Mouse (Mus musculus) gastrocnemius, adult 2 months (tissue): Measurements from ENCODE around the gene Pum1. TPM values are rescaled to one million over a fixed set of nuclear protein-coding genes. Genes with fewer than 3 reads are reported as not detected.
"Not testable (repeated sequence)": the region's sequence is repeated elsewhere in the genome, so short reads cannot be mapped to it uniquely, and the experiment has no call there.

Experiments
- DNase-seq: peaks from one replicate; pipeline ENCODE4 v3.0.0; 2022
- H3K27ac ChIP-seq: fragments of 200-600 bp; 2 replicates; pipeline ENCODE4 v1.8.1; 2022; ENCODE audit warnings: mild to moderate bottlenecking
- H3K4me3 ChIP-seq: fragments of 200-600 bp; 2 replicates; pipeline ENCODE4 v1.8.1; 2022; ENCODE audit warnings: mild to moderate bottlenecking, moderate library complexity
- CTCF ChIP-seq: fragments of 200-600 bp; IDR thresholded peaks from 2 replicates; pipeline ENCODE4 v1.8.1; 2022; ENCODE audit warnings: antibody characterized with exemption, mild to moderate bottlenecking, moderate library complexity
- intact Hi-C: fragments of 180-260 bp; cut with DNase I; formaldehyde crosslinking; loops from one replicate; pipeline ENCODE4 v1.15.1; 2025
- total RNA-seq, 2 experiments: library from RNA; stranded (reverse); gene quantifications; 2 replicates each; pipeline ENCODE4 v1.2.3; 2021

The Pum1 gene
- total RNA-seq, 2 experiments from 2014 or later: 42.4 to 42.6 TPM

DNA sequence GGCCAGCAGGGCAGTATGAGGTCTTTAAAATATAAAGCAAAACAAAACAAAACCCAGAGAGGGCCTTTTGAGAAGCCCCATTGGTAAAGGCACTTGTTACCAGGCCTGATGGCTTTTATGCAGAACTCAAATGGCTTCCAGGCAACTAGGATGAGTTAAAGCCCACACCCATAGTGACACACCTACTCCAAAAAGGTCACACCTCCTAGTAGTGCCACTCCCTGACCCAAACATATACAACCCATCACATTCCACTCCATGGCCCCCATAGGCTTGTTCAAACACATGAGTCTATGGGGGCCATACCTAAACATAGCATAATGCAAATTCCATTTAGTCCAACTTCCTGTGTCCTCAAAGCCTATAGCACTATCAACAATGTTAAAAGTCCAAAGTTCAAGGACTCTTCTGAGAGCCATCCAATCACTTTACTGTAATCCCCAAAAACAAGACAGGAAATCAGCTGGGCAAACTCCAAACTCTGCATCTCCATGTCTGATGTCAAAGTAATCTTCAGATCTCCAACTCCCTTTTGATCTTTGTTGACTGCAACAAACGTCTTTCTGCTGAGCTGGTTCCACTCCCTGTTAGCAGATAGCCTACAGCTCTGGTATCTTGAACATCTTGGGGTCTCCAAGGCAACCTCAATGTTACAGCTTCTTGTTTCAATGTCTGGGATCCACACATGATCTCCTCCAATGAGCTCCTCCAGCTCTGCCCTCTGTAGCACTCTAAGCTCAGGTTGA, 5.1 kb upstream of the Pum1 start:
- DNase-seq: no peak
- Histone ChIP-seq H3K27ac (no peak overlapping the region), H3K4me3 (no peak overlapping the region)
- intact Hi-C loops: no loop called here
- TF ChIP-seq CTCF: no peak

DNA sequence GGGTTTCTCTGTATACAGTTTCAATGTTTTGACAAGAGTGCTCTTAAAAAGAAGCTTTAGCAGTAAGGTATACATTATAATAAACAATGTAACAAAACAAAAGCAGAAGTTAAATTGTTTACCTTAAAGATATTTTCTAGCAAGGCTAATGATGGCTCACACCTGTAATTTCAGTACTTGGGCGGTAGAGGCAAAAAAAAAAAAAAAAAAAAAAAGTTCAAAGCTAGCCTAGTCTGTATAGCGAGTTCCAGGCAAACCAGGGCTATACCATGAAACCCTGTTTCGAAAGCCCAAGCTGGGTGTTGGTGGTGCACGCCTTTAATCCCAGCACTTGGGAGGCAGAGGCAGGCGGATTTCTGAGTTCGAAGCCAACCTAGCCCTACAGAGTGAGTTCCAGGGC, 3.7 kb upstream of the Pum1 start:
- Histone ChIP-seq H3K4me3 (no peak overlapping the region), H3K27ac (no peak overlapping the region)
- TF ChIP-seq CTCF: no peak
- DNase-seq: no peak
- intact Hi-C loops: no loop called here

- no peak for TF ChIP-seq CTCF
- intact Hi-C loops: no loop called here
Measured at GRCm38 (mm10) chr4:130660106-130660505, 3.0 kb upstream of the Pum1 start.

DNA sequence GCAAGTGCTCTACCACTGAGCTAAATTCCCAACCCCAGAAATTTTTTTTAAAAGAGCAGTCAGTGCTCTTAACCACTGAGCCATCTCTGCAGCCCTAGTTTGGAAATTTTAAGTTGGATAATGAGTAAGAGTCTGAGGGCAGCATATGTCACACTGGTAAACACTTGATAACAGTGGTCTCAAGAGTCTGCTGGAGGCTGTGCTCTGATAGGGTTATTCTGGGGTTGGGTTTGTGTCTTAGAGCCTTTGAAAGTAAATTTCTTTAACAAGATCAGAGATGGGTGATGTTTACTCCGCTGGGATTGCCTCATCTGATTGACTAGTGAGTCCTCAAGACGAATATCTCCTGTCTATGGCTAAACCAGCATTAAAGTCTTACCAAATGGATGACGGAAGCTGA, 2.0 kb upstream of the Pum1 start:
- Histone ChIP-seq H3K27ac (no peak overlapping the region), H3K4me3 (no peak overlapping the region)
- DNase-seq: no peak
- TF ChIP-seq CTCF: no peak
- intact Hi-C loops: no loop called here

More at GRCm38 (mm10) chr4:130660106-130660505, 3.0 kb upstream of the Pum1 start:
- DNase-seq: no peak
- Histone ChIP-seq H3K4me3 (no peak overlapping the region), H3K27ac (no peak overlapping the region)

DNA sequence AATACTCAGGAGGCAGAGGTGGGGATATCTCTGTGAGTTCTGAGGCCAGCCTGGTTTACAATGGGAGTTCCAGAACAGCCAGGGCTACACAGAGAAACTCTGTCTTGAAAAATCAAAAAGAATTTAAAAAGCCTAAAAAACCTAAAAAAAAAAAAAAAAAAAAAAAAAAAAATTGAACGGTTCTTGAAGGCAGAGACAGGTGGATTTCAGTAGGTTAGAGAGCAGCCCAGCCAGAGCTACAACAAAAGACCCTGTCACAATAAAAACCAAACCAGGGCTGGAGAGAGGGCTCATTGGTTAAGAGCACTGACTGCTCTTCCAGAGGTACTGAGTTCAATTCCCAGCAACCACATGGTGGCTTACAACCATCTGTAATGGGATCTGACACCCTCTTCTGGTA, 816 bp upstream of the Pum1 start:
- H3K4me3 ChIP-seq, DNase-seq, intact Hi-C loops, H3K27ac ChIP-seq: not testable (repeated sequence)

GRCm38 (mm10) chr4:130663810-130664401, 785 bp downstream of the Pum1 start:
- Histone ChIP-seq H3K4me3 (peak overlapping the region; percentile 90), H3K27ac (peak overlapping the region; percentile 93)
- no peak for TF ChIP-seq CTCF
- intact Hi-C loops: no loop called here
- peak; percentile 57 for DNase-seq

DNA sequence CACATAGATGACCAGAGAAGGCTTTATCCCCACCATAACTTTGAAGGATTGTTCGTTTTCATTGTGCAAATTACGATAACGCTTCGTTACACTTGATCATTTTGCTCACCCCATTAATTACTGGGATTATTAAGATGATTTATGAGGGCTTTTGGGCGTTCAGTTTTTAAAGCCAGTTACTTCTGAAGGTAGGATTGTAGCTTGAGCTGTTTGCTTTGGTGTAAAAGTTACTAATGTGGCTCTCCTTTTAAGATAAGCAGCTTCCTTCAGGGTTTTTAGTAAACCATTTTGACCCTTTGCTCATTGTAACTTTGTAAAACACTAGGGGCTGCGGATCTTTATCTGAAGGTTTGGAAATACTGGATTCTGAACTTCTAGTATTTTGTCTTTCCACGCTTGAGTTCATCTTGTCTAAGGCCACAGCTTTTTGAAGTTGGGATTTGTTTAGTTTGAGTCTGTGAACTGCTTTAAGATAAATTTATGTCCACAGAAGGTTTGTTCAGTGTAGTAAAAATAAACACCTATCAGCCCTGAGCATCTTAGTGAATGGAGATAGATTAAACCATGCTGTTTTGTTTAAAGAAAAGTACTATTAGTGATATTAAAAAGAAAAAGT, 1.4 kb downstream of the Pum1 start:
- Histone ChIP-seq H3K4me3 (peak overlapping the region; percentile 90), H3K27ac (peak overlapping the region; percentile 93)
- TF ChIP-seq CTCF: no peak
- intact Hi-C loops: no loop called here
- no peak for DNase-seq

DNA sequence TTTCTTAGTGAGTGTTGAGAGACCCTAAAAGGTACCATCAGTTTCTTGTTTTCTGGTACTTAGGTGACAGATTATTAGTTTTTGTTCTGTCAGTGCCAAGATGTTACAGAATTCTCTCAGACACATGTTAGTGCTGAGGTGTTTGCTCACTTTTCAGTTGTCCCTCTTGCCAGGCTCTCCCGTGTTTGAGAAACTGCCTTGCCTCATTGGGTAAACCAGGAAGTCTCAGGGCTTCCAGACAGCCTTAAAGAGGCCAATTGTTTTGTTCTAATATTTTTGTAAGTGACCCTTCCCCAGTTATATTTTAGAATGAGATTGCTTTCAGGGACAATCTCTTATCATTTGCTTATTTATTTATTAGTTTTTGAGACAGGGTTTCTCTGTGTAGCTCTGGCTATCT, 2.1 kb downstream of the Pum1 start:
- peak overlapping the region; percentile 28; the same call in 1 of the 2 replicates for H3K27ac ChIP-seq
- no peak for TF ChIP-seq CTCF

GRCm38 (mm10) chr4:130667686-130668085, 4.6 kb downstream of the Pum1 start:
- intact Hi-C loops: no loop called here
- TF ChIP-seq CTCF: no peak
- peak overlapping the region; percentile 35; the same call in 1 of the 2 replicates for H3K27ac ChIP-seq
- no peak overlapping the region for H3K4me3 ChIP-seq
- no peak for DNase-seq

More for the DNA sequence above, 2.1 kb downstream of the Pum1 start:
- no peak for DNase-seq
- intact Hi-C loops: no loop called here
- H3K4me3 ChIP-seq: peak overlapping the region; percentile 90

DNA sequence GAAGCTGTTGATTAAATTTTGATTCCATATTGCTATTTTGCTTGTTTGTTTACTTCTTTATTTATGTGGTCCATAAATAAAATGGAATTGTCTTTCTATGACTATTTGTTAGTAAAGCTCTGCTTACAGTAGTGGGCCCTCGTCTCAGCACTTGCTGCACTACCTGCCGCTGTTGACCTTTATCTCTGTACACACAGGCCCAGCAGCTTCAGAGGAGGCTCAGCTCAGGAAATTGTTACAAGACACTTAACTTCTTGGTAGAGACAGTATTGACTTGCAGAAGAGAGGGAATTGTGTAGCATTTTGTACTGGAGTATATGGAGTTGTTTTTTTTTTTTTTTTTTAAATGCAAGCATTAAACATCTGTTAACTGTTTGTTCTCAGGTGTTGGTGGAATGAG, 5.4 kb downstream of the Pum1 start:
- Histone ChIP-seq H3K4me3 (no peak overlapping the region), H3K27ac (peak overlapping the region; percentile 31; the same call in 1 of the 2 replicates)
- intact Hi-C loops: no loop called here
- no peak for TF ChIP-seq CTCF
- DNase-seq: no peak

- peak overlapping the region; percentile 2; the same call in 1 of the 2 replicates for H3K4me3 ChIP-seq
- H3K27ac ChIP-seq: peak overlapping the region; percentile 13
- intact Hi-C loops: no loop called here
- DNase-seq: no peak
- no peak for TF ChIP-seq CTCF
Measured at GRCm38 (mm10) chr4:130668991-130669390, 5.9 kb downstream of the Pum1 start.

DNA sequence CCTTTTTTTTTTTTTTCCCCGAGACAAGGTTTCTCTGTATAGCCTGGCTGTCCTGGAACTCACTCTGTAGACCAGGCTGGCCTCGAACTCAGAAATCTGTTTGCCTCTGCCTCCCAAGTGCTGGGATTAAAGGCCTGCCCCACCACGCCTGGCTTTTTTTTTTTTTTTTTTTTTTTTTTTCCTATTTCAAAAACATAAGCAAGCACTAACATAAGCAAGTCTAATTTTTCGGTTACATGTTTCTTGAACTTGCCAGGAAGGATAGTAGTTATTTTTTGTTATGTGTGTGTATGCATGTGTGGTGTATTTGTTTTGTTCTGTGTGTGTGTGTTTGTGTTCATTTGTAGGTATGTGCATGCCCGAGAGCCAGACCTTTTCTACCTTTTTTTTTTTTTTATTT, 6.9 kb downstream of the Pum1 start:
- H3K4me3 ChIP-seq, H3K27ac ChIP-seq, DNase-seq, intact Hi-C loops: not testable (repeated sequence)

- intact Hi-C loops: no loop called here
- no peak for DNase-seq
- H3K27ac ChIP-seq: no peak overlapping the region
- no peak overlapping the region for H3K4me3 ChIP-seq
- no peak for TF ChIP-seq CTCF
Measured at GRCm38 (mm10) chr4:130671079-130671845, 8.1 kb downstream of the Pum1 start.
